Mouse (Mus musculus) neutrophil, adult 5-6 weeks (primary cell): Measurements from ENCODE around the gene Spem2. TPM values are rescaled to one million over a fixed set of nuclear protein-coding genes. Genes with fewer than 3 reads are reported as not detected.

Experiments
- ATAC-seq: fragments of 151-379, 151-347 bp; 2 replicates; pipeline ENCODE4 v1.8.0; 2017; ENCODE audit warnings: mild to moderate bottlenecking, moderate TSS enrichment; ENCODE audit not compliant: insufficient number of reproducible peaks, poor library complexity, low FRiP score, severe bottlenecking; ENCODE audit errors: extremely low read depth
- total RNA-seq: library from RNA; stranded (forward); fragments of 200-1000 nt; gene quantifications from 2 replicates; pipeline ENCODE4 v1.2.3, GENCODE M21; 2017

The Spem2 gene
- total RNA-seq, 1 experiment from 2014 or later = 0.47 TPM

- no peak for ATAC-seq
Measured at GRCm38 (mm10) chr11:69776488-69776887, 41.8 kb downstream of the Spem2 start.

GRCm38 (mm10) chr11:69775716-69776115, 42.5 kb downstream of the Spem2 start:
- no peak for ATAC-seq

- ATAC-seq = peak; percentile 43; the same call in 1 of the 2 replicates
Measured at GRCm38 (mm10) chr11:69774961-69775360, 43.3 kb downstream of the Spem2 start.

GRCm38 (mm10) chr11:69767625-69767909, 50.7 kb downstream of the Spem2 start:
- ATAC-seq = no peak

- no peak for ATAC-seq
Measured at GRCm38 (mm10) chr11:69766872-69767624, 51.2 kb downstream of the Spem2 start.

Other genes with a start within 250 kb of the Spem2 start
- 3.8 and 8.0 TPM in 2 replicates for gene Wrap53, start 238.2 kb downstream of the Spem2 start, total RNA-seq
- 38.3 and 39.8 TPM in 2 replicates for gene Trp53, start 238.1 kb downstream of the Spem2 start, total RNA-seq
- not detected in 2 replicates for gene Atp1b2, start 212.5 kb downstream of the Spem2 start, total RNA-seq
- not detected in 2 replicates for gene Shbg, start 200.6 kb downstream of the Spem2 start, total RNA-seq
- gene Sat2, start 196.4 kb downstream of the Spem2 start, total RNA-seq = not detected in 2 replicates
- 75.8 and 86.1 TPM in 2 replicates for gene Fxr2, start 185.5 kb downstream of the Spem2 start, total RNA-seq
- 1.5 and 2.1 TPM in 2 replicates for gene Sox15, start 163.2 kb downstream of the Spem2 start, total RNA-seq
- gene Mpdu1, start 155.8 kb downstream of the Spem2 start, total RNA-seq = 35.6 and 41.3 TPM in 2 replicates
- gene Cd68, start 152.3 kb downstream of the Spem2 start, total RNA-seq = 82.6 and 91.5 TPM in 2 replicates
- 265 and 300 TPM in 2 replicates for gene Eif4a1, start 146.0 kb downstream of the Spem2 start, total RNA-seq
- gene Senp3, start 136.4 kb downstream of the Spem2 start, total RNA-seq = 92.3 and 106 TPM in 2 replicates
- gene Tnfsf13, start 132.7 kb downstream of the Spem2 start, total RNA-seq = 3.3 and 3.7 TPM in 2 replicates
- 0.70 and 0.74 TPM in 2 replicates for gene Tnfsf12, start 122.6 kb downstream of the Spem2 start, total RNA-seq
- 0.58 and 0.86 TPM in 2 replicates for gene Tnfsfm13, start 122.4 kb downstream of the Spem2 start, total RNA-seq
- gene Polr2a, start 59.8 kb downstream of the Spem2 start, total RNA-seq = 40.2 and 59.4 TPM in 2 replicates
- gene Slc35g3, start 56.5 kb downstream of the Spem2 start, total RNA-seq = not detected in 2 replicates
- 22.0 and 27.8 TPM in 2 replicates for gene Zbtb4, start 52.6 kb downstream of the Spem2 start, total RNA-seq
- gene Chrnb1, start 22.5 kb downstream of the Spem2 start, total RNA-seq = 3.5 and 5.3 TPM in 2 replicates
- not detected in 2 replicates for gene Fgf11, start 16.6 kb downstream of the Spem2 start, total RNA-seq
- gene Tmem102, start 12.8 kb downstream of the Spem2 start, total RNA-seq = 0.58 TPM in 1 of 2 replicates, not detected in the other
- gene Gm39566, start 3.2 kb downstream of the Spem2 start, total RNA-seq = not detected in 2 replicates
- gene Spem1, start 3.7 kb upstream of the Spem2 start, total RNA-seq = not detected in 2 replicates
- gene Nlgn2, start 19.3 kb upstream of the Spem2 start, total RNA-seq = 0.12 TPM in 1 of 2 replicates, not detected in the other
- gene Tmem256, start 20.0 kb upstream of the Spem2 start, total RNA-seq = 9.1 and 13.3 TPM in 2 replicates
- gene Plscr3, start 27.9 kb upstream of the Spem2 start, total RNA-seq = 4.4 and 5.0 TPM in 2 replicates
- gene Tnk1, start 40.3 kb upstream of the Spem2 start, total RNA-seq = not detected in 2 replicates
- not detected in 2 replicates for gene Tmem95, start 59.6 kb upstream of the Spem2 start, total RNA-seq
- gene Kctd11, start 62.9 kb upstream of the Spem2 start, total RNA-seq = 9.0 and 9.5 TPM in 2 replicates
- 245 and 247 TPM in 2 replicates for gene Acap1, start 77.1 kb upstream of the Spem2 start, total RNA-seq
- gene 2810408A11Rik, start 82.5 kb upstream of the Spem2 start, total RNA-seq = 2.8 and 3.8 TPM in 2 replicates
- 64.1 and 71.1 TPM in 2 replicates for gene Neurl4, start 82.6 kb upstream of the Spem2 start, total RNA-seq
- 103 TPM in 2 replicates for gene Gps2, start 95.4 kb upstream of the Spem2 start, total RNA-seq
- 155 and 165 TPM in 2 replicates for gene Eif5a, start 103.5 kb upstream of the Spem2 start, total RNA-seq
- gene Ybx2, start 117.3 kb upstream of the Spem2 start, total RNA-seq = not detected in 2 replicates
- not detected in 2 replicates for gene Slc2a4, start 129.7 kb upstream of the Spem2 start, total RNA-seq
- gene Cldn7, start 146.3 kb upstream of the Spem2 start, total RNA-seq = 0.47 TPM in 1 of 2 replicates, not detected in the other
- gene Ctdnep1, start 162.7 kb upstream of the Spem2 start, total RNA-seq = 31.4 and 42.8 TPM in 2 replicates
- 21.6 and 23.2 TPM in 2 replicates for gene Elp5, start 164.1 kb upstream of the Spem2 start, total RNA-seq
- gene Gabarap, start 172.7 kb upstream of the Spem2 start, total RNA-seq = 397 and 455 TPM in 2 replicates
- gene Phf23, start 177.3 kb upstream of the Spem2 start, total RNA-seq = 74.4 and 80.3 TPM in 2 replicates
- 41.0 and 41.7 TPM in 2 replicates for gene Dvl2, start 182.1 kb upstream of the Spem2 start, total RNA-seq
- 45.2 and 46.7 TPM in 2 replicates for gene Acadvl, start 196.9 kb upstream of the Spem2 start, total RNA-seq
- 2.4 and 2.9 TPM in 2 replicates for gene Dlg4, start 198.5 kb upstream of the Spem2 start, total RNA-seq
- not detected in 2 replicates for gene Asgr1, start 235.6 kb upstream of the Spem2 start, total RNA-seq